Mouse (Mus musculus) thymus, adult 2 months (tissue): Measurements from ENCODE around the gene Farp2.

Source experiments
- CTCF ChIP-seq: fragments of 200-500 bp; IDR thresholded peaks from 2 replicates; pipeline ENCODE4 v1.5.1; 2012; ENCODE audit warnings: mild to moderate bottlenecking, control low read depth, low read length, moderate library complexity, borderline replicate concordance; ENCODE audit not compliant: control insufficient read depth, poor library complexity, insufficient read depth; ENCODE audit errors: extremely low read depth
- POLR2A ChIP-seq: fragments of 200-500 bp; IDR thresholded peaks from 2 replicates; pipeline ENCODE4 v1.6.1; 2012; ENCODE audit warnings: mild to moderate bottlenecking, low read length, control low read depth, moderate library complexity; ENCODE audit not compliant: control insufficient read depth, poor library complexity, insufficient read depth; ENCODE audit errors: extremely low read depth

- TF ChIP-seq POLR2A (no peak), CTCF (no peak)
Observed at GRCm38 (mm10) chr1:93513221-93513620, 1.3 kb downstream of the Farp2 start.
